Mouse (Mus musculus) Muller cell, postnatal 12 days (primary cell): ENCODE measurements at regions not wholly inside any gene's neighbourhood (a gene's known extent, or its start where the extent isn't known, plus 50 kb on each side); places are given as distances from the start of the nearest gene placed in this dataset.

ENCODE experiments used
- DNase-seq: peaks from one replicate; pipeline ENCODE4 v3.0.0-alpha.2; 2015; ENCODE audit errors: inconsistent ontology term

DNA sequence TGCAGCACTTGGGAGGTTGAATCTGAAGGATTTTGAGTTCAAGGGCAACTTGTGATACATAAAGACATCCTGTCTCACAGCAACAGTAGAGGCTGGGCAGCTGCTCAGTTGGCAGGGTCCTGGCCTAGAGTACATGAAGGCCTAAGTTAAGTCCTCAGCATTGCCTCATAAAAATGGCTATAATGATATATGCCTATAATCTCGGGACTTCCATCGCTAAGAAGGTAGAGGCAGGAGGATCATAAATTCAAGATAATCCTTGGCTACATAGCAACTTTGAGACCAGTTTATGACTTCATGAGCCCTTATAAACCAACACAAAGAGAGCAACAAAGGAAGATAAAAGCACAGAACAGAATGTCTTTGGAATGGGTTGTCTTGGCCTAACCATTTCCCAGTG is 570.0 kb upstream of the Auts2 start:
- no peak for DNase-seq

DNA sequence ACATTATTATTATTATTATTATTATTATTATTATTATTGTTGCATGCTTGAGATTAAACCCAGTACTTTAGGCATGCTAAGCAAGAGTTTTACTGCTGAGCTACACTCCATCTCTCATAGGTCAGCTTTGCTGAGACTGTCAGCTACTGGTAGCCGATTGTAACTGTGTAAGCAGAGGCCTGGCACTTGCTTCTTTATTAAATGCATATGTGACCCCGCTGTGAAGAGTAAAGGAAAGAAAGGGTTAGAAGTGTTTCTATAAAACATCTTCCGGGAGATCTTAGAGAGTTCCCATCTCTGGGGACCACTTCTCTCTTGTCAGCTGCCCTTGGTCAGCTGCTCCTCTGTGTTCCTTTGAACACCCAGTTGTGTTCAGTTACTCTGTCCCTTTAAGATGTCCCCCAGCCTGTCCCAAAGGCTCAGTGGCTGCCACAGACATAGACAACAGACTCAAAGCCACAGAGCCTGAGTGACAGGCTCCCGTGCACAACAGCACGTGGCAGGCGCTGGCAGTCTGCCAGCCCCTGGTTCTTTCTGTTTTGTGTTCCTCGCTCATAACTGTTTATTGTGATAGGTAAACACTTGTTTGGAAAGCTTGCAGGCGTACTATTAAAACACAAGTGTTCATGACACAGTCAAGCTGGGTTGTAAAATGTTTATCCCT is 563.7 kb upstream of the Auts2 start:
- DNase-seq, result peak; percentile 26

GRCm38 (mm10) chr5:133096340-133096739 is 553.2 kb upstream of the Auts2 start:
- peak; percentile 6 for DNase-seq

DNA sequence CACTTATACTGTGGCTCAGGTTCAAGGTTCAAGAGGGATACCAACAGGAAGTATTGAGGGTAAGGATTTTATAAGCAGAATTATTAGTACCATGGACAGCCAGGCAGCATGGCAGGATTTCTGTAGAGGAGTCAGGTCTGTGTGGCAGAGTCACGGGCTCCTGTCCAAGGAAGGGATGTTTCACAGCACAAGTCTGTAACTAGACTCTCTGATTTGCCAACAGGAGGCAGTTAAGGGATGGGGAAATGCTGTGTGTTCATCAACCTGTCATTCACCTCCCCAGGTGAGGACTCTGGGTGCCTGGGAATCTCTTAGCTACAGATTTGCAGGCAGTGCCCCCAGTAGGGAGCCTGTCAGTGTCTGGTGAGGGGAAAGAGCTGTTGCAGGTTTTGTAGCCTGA is 541.7 kb upstream of the Auts2 start:
- no peak for DNase-seq

DNA sequence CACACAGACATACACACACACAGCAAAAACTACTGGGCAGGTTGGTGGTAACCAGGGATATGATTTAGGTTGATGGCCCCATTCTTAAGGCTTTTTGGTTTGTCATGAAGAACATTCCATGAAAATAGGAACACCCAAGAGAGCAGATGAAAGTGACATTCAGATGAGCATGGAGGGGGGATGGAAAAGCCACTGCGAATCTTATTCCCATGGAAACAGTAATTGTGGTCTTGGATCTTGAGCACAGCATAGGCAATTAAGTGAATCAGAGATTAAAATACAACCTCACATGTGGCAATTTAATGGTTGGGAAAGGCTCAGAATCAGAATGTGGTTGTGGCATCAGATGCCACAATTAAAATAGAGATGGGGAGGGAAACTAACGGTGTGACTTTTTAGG is 537.6 kb upstream of the Auts2 start:
- no peak for DNase-seq

DNA sequence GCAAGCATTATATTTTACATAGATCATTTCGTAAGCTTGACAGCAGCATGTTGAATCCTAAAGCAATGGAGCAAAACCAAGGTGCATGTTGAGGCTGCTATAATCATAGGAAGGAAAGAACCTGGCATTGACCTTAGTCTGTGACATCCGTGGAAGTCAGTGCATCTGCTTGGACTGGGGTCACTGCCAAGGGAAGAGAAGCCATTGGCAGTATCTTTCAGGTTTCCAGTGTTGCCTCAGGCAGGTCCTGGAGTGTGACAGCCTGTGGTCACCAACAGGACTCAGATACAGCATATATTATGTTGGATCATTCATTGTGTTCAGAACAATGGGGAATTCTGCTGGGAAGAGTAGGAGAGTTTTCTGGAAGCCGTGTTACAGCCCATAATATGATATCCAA is 535.8 kb upstream of the Auts2 start:
- DNase-seq, result no peak

DNA sequence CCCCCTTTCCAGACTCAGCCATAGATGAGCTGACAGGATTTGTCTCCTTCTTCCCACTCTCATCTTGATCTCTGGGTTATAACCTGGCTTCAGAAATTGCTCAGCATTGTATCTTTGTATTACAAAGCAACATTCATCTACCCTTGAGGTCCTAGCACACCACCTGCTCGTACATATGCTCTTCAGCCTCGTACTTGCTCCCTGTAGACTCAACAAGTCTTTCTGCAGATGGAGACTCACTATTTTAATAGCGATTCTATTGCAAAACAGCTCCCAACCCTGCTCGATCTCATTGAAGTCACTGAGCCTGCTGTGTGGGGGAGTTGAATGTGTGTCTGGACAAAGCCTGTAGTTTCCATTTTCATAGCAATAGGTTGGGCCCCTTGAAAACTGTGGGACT is 535.2 kb upstream of the Auts2 start:
- no peak for DNase-seq

GRCm38 (mm10) chr5:133073317-133073716 is 530.2 kb upstream of the Auts2 start:
- DNase-seq, result no peak

DNA sequence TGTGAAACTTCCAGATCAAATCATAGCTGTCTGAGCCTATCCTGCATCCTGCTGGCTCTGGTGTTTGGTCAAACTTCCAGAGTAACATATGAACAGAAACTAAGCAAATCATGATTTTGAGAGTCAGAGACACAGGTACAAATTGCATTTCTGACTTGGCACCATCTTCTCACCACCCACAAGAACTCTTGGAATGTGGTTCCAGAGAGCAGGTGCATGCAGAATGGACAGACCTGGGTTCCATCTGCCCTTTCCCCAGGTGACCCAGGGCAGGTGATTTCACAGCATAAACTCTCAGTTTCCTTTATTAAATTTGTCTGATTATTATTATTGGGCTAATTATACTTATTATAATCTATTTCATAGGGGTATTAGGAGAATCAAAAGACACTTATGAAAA is 527.0 kb upstream of the Auts2 start:
- no peak for DNase-seq

- no peak for DNase-seq
Measured at GRCm38 (mm10) chr5:133062481-133062880, 519.3 kb upstream of the Auts2 start.

DNA sequence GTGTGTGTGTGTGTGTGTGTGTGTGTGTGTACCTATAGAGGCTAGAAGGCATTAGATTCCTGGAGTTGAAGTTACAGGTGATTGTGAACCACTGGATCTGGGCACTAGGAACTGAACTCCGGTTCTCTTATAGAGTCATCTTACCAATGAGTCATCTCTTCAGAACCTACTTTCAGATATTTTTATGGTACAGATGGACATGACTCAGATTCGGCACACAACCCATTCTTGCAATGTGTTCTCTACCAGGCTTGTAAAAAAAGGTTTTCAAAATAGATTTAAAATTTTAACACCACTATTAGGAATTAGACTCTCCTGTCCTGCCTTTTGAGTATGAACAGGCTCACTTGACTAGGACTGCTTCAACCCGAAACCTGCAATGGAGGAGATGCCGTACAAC is 504.3 kb upstream of the Auts2 start:
- DNase-seq, result no peak

GRCm38 (mm10) chr5:133045637-133046036 is 502.5 kb upstream of the Auts2 start:
- peak; percentile 41 for DNase-seq

- DNase-seq, result no peak
Measured at GRCm38 (mm10) chr5:133027590-133027989, 484.4 kb upstream of the Auts2 start.

DNA sequence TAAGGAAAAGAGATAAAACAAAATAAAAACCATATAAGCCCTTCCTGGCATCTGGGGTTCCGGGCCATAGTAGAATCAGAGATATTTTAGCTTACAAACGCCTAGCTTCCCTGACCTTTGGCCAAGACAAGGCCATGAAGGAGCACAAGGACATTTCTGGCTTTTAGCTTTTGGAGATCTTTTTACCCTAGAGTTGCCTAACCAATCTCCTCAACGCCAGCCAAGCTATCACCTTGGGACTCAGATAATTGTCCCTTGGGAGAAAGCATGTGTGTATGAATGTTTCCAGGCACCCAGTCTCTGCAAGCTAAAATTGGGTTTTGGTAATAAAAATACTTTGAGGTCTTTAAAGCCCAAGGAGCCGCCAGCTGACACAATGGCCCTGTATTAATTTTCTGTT is 482.0 kb upstream of the Auts2 start:
- DNase-seq, result no peak

GRCm38 (mm10) chr5:133020821-133021220 is 477.7 kb upstream of the Auts2 start:
- DNase-seq, result no peak

DNA sequence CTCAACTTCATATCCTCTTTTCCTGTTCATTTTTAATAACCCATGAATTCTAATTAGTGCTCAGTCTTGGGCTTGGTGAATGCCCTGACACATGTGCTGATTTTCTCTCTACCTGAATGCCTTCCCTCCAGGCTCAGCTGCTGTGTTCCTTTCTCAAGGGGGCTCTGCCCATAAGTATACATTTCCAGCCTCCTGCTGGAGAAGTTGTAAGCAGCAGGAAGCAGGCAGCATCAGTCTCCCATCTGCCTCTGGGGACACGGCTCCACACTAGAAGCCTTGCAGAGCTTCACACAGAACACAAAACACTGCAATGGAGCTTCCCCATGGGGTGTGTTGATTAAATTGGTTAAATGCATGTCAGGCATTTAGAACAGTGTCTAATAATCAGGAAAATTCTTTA is 477.0 kb upstream of the Auts2 start:
- no peak for DNase-seq

DNA sequence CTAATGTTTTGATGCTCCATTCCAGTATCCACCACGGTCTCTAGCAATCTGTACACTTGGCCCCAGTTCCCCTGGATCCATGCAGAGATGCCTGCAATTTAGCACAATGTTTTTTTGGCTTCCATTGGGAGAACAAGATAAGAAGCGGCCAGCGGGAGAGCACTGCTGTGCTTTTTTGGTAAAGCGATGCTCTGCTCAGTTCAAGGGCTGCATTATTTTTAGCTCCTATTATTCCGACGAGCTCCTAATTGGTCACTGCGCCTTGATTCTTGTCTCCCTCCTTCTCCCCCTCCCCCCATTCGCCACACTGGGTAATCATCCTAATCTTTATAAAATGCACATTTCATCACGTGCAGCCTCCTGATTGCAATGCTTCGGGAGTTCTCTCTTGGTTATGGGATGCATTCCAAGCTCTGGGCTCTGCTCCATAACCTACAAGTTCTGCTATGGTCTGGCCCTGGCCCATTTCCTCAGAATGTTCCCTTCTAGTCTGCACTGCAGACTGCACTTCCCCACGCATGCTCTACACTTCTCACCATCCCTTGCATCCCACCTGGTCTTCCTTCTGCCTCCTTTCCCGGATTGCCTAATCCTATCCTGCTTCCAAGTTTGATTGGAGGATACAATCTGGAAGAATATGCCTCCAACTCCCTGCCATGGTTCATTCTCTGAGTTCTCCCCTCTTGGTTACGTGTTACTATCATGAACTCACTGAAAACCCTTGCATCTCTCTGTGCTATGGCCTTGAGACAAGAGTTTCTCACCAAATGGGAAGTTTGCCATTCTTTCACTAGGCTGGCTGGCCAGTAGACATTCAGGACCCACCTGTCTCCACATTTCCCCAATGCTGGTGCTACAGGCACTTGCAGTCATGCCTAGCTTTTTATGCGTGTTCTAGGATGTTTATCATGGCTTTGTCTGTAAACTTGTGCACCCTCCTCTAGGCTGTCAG is 467.8 kb upstream of the Auts2 start:
- peak; percentile 78 for DNase-seq

- peak; percentile 10 for DNase-seq
Measured at GRCm38 (mm10) chr5:132982866-132983265, 439.7 kb upstream of the Auts2 start.

DNA sequence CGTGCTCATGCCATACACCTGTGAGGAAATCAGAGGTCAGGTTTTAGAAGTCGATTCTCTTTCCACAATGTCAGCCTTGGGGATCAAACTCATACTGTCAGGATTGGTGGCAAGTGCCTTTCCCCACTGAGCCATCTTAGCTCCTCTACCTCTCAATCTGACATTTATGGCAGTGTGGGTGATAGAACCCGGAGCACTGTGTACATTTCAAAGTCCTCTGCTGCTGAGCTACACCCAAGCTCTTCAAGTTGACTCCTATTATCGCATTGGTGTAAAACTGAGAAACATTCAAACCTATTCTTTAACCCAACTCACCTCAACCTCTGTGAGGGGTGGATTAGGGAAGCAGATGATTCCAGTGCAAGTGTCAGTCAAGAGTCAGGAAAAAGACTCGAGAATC is 435.9 kb upstream of the Auts2 start:
- DNase-seq, result no peak

DNA sequence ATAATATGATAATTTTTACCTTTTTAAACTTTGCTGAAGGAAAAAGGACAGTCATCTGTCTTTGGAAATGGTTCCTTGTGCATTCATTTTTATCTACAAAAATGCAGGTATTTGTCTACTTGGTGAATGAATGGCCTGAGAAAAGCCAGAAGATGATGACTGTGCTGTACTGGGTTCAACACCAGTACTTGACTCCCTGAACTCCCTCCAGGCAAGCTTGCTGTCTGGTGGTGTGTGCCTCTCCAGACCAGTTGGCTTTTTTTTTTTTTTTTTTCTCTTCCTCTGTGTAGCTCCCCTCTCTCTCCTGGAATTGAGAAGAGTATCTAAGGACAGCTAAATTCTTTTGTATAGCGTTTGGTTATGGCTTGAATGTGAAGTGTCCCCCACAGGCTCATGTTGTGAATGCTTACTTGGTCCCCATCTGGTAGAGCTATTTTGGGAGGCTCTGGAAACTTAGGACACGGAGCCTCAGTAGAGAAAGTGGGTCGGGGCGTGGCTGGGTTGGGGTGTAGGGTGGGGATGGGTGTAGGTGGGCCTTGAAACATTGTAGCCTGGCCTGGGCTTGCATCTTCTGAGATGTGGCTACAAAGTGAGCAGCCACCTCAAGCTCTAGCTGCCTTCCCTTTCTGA is 432.3 kb upstream of the Auts2 start:
- DNase-seq, result no peak

- no peak for DNase-seq
Measured at GRCm38 (mm10) chr5:132974876-132975275, 431.7 kb upstream of the Auts2 start.

DNA sequence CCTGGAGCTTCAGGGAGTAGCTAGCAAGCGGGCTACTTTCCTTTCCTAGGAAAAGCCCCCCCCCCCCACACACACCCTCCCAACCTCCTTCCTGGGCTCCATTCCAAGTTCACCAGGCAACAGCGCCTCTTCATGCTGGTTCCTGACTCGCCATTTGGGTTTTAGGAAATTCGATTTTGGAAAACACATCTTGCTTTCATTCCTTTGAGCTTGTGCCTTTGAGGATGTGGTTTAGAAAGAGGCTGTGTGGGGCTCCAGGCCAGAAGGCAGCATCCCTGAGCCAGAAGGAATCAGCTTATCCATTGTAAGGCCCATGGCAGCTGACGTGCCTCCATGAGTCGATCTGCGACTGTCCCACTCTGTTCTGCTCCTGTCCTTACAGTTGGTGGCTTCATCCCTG is 427.9 kb upstream of the Auts2 start:
- DNase-seq, result peak; percentile 50

- DNase-seq, result no peak
Measured at GRCm38 (mm10) chr5:132969376-132969775, 426.2 kb upstream of the Auts2 start.
